Mouse (Mus musculus) heart, postnatal 4 days (tissue): ENCODE measurements at regions not wholly inside any gene's neighbourhood (a gene's known extent, or its start where the extent isn't known, plus 50 kb on each side); places are given as distances from the start of the nearest gene placed in this dataset.
A peak's percentile ranks its signal among the peaks of the same experiment; 100 is the strongest.

Source experiments
- DNase-seq: peaks from one replicate; pipeline ENCODE4 v3.0.0; 2021

GRCm38 (mm10) chr13:90733265-90733664, 171.9 kb downstream of the Atp6ap1l start:
- no peak for DNase-seq

- peak; percentile 29 for DNase-seq
These were observed 176.1 kb downstream of the Atp6ap1l start for GRCm38 (mm10) chr13:90729078-90729477.

- no peak for DNase-seq
These were observed 177.3 kb downstream of the Atp6ap1l start for GRCm38 (mm10) chr13:90727816-90728215.

- DNase-seq = peak; percentile 7
These were observed 179.9 kb downstream of the Atp6ap1l start for GRCm38 (mm10) chr13:90725053-90725827.

GRCm38 (mm10) chr13:90724598-90724997, 180.6 kb downstream of the Atp6ap1l start:
- DNase-seq = no peak

- DNase-seq = no peak
These were observed 181.6 kb downstream of the Atp6ap1l start for GRCm38 (mm10) chr13:90723533-90723898.

GRCm38 (mm10) chr13:90722599-90723532, 182.3 kb downstream of the Atp6ap1l start:
- DNase-seq = no peak

- no peak for DNase-seq
These were observed 220.8 kb downstream of the Atp6ap1l start for GRCm38 (mm10) chr13:90684324-90684723.

GRCm38 (mm10) chr13:90679162-90680010, 225.8 kb downstream of the Atp6ap1l start:
- DNase-seq = no peak

GRCm38 (mm10) chr13:90673823-90674222, 231.3 kb downstream of the Atp6ap1l start:
- DNase-seq = no peak

GRCm38 (mm10) chr13:90673079-90673478, 232.1 kb downstream of the Atp6ap1l start:
- DNase-seq = no peak

- DNase-seq = no peak
These were observed 243.5 kb downstream of the Atp6ap1l start for GRCm38 (mm10) chr13:90661567-90662141.

GRCm38 (mm10) chr13:90660950-90661349, 244.2 kb downstream of the Atp6ap1l start:
- DNase-seq = no peak

GRCm38 (mm10) chr13:90659087-90659486, 246.1 kb downstream of the Atp6ap1l start:
- DNase-seq = no peak

- DNase-seq = peak; percentile 6
These were observed 258.8 kb downstream of the Atp6ap1l start for GRCm38 (mm10) chr13:90646356-90646755.

- no peak for DNase-seq
These were observed 260.9 kb downstream of the Atp6ap1l start for GRCm38 (mm10) chr13:90644216-90644615.

- DNase-seq = no peak
These were observed 261.5 kb downstream of the Atp6ap1l start for GRCm38 (mm10) chr13:90643575-90644215.

- DNase-seq = no peak
These were observed 262.0 kb downstream of the Atp6ap1l start for GRCm38 (mm10) chr13:90643109-90643508.

GRCm38 (mm10) chr13:90642206-90642823, 262.8 kb downstream of the Atp6ap1l start:
- no peak for DNase-seq
